Mouse (Mus musculus) lung, postnatal 25 days (tissue): ENCODE measurements around the gene Cyp2d12.
"Not testable (repeated sequence)": the region's sequence is repeated elsewhere in the genome, so short reads cannot be mapped to it uniquely, and the experiment has no call there.

Experiments
- DNase-seq: peaks from one replicate; pipeline ENCODE4 v3.0.0; 2022; ENCODE audit warnings: low spot score

Cyp2d12 gene

DNA sequence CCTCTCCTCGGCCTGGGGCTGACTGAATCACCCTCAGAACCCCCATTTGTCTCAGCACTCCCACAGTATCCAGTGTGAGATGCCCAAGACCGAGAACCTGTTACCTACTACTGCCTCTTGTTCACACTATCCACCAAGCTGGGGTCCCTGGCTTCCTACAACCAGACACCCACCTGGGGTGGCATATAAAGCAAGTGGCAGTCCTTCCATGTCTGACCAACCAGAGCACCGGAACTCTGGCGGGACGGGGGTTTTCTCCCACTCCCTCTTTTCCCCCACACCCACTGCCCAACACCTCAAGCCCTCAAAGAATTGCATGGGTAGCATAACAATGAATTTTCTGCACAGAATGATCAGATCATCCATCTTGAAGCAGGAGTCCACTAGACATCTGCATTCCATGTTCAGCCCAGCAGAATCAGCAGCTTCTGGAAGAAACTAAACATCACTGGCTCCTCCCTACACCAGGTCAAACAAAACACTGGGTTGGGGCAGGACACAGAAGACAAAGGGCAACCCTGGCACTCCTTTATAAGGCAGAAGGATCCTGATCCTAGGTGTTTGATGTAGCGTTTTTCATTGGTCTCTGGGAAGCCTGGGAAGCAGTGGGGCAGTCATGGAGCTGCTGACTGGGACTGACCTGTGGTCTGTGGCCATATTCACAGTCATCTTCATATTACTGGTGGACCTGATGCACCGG is at the start of gene Cyp2d12:
TSS of gene Cyp2d12 (plus strand) at position 542 of the 700 bp plus-strand sequence.
- DNase-seq: no peak

DNA sequence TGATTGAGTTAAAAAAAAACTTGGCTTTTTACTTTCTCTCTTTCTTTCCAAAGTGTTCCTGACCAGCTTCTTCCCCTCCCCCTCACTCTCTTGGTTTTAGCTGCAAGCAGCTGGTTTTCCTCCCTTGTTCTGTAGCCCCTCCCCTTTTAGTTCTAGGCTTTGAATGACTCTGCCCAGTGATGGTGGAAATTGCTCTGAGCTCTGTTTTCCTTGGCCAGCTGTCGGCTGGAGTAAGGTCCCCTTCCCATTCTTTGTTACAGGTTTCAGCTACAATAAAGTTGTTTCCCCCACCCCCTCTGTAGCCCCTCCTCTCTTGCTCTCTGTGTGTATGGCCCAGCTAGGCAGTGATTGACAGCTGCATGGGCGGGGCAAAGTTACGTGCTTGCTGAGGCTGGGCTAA is 47.9 kb upstream of the Cyp2d12 start:
- DNase-seq: no peak

DNA sequence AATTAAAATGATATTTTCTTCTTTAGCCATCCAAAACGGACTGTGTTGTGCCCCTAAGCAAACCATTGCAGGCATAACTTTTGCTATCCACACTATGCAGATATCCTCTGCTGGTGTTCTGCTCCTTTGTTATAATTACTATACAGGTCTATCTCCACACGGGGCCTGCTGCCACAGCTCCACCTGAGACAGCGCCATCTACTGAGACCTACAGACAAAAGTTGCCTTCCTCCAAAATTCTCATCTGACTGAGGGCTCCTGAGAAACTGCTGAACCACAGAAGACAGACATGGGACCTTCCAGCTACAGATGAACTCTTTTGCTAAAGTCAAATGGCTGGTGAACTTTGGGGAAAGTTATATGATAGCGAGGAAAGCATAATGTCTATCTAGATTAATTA is 47.1 kb upstream of the Cyp2d12 start:
- not testable (repeated sequence) for DNase-seq

DNA sequence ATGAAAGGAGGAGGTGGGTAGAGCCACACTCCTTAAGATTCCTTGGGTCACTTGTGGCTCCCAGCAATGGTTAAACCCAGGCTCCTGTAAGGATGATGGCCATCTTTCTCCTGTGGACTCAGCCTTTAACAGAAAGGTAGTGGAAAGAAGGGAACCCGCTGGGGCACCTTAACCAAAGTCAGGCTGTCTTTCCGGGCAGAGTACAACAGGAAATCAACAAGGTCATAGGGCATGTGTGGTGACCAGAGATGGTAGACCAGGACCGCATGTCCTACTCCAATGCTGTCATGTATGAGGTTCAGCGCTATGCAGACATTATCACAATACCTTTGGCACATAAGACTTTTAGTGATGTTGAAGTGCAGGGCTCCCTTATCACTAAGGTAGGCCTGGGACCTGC is 45.4 kb upstream of the Cyp2d12 start:
- not testable (repeated sequence) for DNase-seq

DNA sequence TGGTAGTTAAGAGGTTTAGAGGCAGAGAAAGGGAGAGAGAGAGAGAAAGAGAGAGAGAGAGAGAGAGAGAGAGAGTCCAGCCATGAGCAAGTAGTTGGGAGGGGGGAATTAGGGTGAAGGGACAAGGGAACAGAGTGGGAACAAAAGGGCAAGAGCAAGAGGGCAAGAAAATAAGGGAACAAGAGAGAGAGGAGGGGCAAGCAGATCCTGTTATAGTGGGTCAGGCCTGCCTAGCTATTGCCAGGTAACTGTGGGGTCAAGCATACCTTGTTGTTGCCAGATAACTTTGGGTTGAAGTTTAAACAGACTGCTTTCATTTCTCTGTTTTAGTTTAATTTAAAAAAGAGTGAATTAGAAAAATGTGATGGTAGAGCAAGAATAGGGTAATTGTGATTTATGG is 44.4 kb upstream of the Cyp2d12 start:
- not testable (repeated sequence) for DNase-seq

DNA sequence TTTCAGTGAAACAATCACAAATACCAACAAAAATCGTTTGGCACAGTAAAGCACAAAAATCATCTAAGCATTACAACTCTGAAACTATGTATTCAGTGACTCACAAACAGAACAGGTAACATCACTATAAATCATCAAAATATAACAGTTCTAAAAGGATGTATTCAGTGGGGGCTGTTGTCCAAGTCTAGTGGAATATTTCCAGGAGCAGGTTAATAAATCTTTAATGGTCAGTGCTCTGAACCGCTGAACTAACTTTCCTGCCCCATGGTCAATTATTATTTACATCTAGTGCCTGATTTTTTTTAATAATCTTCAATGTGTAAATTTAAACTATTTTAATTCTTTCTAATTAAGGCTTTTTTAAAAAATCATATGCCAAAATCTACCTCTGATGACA is 42.8 kb upstream of the Cyp2d12 start:
- DNase-seq: not testable (repeated sequence)

DNA sequence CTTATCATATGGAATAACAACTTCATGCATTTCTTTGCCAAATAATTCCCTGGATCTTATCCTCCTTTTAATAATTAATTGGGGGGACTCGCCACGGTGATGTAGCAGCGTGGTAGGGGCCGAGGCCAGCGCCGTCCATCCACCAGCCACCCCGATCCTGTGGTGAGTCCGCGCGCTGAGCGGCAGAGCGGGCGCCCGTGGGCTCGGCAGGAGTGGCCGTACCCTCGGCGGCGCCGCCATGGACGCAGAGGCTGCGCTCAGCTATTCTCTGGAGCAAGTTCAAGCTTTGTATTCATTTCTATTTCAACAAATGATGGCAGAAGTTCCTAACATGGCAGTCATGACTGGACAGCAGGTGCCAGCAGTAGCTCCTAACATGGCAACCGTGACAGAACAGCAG is 38.7 kb upstream of the Cyp2d12 start:
- DNase-seq: not testable (repeated sequence)

DNA sequence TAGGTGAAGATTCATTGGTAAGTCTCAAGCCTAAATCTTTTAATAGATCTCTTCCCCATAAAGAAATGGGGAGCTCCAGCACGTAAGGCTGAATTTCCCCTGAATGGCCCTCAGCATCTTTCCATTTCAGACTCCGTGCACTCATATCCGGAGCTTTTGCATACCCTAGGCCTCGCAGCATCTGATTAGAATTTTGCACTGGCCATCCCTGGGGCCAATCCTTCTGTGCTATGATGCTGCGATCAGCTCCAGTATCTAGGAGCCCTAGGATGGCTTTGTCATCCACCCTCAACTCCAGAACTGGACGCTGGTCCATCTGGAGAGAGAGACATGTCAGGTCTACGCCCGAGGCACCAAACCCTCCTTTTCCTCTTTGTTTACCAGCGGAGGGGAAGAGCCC is 27.5 kb upstream of the Cyp2d12 start:
- DNase-seq: not testable (repeated sequence)

DNA sequence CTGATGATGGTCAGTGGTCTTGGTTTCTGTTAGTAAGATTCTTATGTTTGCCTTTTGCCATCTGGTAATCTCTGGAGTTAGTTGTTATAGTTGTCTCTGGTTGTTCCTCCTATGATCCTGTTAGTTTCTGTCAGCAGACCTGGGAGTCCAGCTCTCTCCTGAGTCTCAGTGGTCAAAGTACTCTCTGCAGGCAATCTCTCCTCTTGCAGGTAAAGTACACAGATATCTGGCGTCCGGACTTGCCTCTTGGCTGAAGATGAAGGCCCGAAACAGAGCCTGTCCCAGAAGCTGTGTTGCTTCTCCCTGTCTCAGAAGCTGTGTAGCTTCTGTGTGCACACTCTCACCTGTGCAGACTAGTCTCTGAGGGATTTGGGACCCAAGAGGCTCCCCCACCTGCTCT is 22.2 kb upstream of the Cyp2d12 start:
- DNase-seq: not testable (repeated sequence)

DNA sequence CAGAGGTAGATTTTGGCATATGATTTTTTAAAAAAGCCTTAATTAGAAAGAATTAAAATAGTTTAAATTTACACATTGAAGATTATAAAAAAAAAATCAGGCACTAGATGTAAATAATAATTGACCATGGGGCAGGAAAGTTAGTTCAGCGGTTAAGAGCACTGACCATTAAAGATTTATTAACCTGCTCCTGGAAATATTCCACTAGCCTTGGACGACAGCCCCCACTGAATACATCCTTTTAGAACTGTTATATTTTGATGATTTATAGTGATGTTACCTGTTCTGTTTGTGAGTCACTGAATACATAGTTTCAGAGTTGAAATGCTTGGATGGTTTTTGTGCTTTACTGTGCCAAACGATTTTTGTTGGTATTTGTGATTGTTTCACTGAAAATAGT is 11.9 kb upstream of the Cyp2d12 start:
- DNase-seq: not testable (repeated sequence)

DNA sequence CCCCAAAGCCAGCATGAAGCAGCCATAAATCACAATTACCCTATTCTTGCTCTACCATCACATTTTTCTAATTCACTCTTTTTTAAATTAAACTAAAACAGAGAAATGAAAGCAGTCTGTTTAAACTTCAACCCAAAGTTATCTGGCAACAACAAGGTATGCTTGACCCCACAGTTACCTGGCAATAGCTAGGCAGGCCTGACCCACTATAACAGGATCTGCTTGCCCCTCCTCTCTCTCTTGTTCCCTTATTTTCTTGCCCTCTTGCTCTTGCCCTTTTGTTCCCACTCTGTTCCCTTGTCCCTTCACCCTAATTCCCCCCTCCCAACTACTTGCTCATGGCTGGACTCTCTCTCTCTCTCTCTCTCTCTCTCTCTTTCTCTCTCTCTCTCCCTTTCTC is 10.3 kb upstream of the Cyp2d12 start:
- DNase-seq: not testable (repeated sequence)

DNA sequence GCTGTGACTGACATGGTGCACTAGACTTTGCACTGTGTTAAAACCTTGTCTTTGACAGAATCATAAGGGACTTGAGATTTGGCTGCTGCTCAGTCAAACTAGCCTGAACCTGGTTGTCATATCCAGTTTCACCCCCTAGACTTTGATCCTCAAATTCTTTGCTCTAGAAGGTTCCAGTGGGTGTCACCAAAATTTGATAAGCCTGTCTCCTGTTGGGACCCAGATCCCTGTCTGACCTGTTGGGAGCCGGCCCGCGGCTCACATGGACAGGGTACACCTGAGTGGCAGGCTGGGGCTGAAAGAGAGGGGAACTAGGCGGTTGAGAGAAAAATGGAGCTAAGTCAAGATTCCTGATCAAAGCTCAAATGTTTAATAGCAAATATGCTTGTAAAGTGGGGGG is 7.1 kb upstream of the Cyp2d12 start:
- not testable (repeated sequence) for DNase-seq

DNA sequence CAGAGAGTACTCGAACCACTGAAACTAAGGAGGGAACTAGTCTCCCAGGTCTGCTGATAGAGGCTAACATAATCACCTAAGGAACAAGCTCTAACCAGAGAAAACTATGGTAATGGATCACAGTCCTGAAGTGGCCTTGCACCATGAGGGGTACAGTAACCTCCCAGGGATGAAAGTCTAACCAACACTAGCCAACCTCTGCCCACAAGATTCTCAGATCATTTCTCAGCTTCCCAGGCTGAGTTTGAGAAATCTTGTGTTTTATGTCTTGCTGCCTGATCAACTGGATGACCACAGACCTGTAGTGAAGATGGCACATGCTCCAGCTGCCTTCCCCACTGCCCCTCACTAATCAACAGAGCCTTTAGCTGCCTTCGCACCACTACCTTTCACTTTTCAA is 1.7 kb upstream of the Cyp2d12 start:
- not testable (repeated sequence) for DNase-seq

DNA sequence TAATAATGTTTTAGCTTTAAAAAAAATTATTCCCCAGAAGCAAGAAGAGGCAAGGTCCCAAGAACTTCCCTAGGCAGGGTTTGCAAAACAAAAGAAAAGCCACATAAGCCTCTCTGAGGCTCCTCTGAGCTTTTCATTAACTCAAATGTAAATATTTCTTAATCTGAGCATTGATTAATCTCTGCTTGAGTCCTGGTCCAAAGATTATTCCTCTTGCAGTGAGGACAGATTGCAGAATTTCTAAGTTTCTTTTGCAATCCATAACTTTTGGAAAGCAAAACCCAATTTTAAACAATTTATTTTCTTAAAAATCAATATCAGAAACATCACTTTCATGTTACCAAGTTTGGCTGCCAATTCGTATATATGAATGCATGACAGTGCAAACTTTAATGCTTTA is 18.0 kb downstream of the Cyp2d12 start:
- no peak for DNase-seq

DNA sequence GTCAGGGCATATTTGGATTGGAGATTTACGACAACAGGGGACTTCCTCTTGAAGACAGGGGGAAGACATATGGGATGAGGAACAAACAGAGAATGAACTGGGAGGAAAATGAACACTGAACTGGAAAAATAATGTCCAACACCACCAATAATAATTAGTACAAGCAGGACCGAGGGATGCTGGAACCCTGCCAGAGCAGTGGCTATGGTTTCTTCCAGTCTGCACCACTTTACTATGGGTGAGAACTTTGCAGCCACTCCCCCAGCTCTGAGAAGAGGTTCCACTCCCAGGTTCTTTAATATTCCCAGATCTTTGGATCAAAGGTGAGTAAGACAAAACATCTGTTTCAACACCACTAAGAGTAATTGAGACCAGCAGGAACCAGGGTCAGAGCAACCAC is 24.2 kb downstream of the Cyp2d12 start:
- no peak for DNase-seq

DNA sequence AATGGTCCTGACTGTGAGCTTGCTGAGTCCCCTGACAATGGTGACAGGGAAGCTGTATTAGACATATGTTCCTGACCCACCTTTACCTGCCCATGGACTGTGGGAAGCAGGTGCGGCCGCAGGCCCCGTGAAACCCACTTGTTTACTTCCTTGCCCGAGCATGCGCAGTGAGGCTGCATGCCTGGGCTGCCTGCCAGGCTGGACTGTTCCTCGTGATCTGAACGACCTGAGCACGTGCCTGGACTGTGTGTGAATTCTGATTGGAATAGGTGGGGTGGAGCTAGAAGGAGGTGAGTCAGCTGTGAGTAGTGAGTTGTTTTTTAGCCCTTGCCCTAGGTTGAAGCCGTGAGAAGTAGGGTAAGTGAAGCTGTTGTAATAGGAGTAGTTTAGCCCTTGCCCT is 27.7 kb downstream of the Cyp2d12 start:
- DNase-seq: no peak
